Mouse (Mus musculus) forebrain, embryonic 16.5 days (tissue): ENCODE results near the gene Inafm1. TPM values are rescaled to one million over a fixed set of nuclear protein-coding genes. Genes with fewer than 3 reads are reported as not detected.

Experiments used
- ATAC-seq: fragments of 200-750 bp; cut with Nextera tagmentation; 2 replicates; pipeline ENCODE4 v1.8.0; 2017; ENCODE audit warnings: mild to moderate bottlenecking, moderate library complexity
- H3K27ac ChIP-seq: fragments of 300-500 bp; sonication (generic); 2 replicates; pipeline ENCODE4 v1.5.1; 2014; ENCODE audit warnings: low read length, control low read depth
- H3K27me3 ChIP-seq: fragments of 300-500 bp; sonication (generic); replicated peaks from 2 replicates; pipeline ENCODE4 v1.6.1; 2014; ENCODE audit warnings: low read length; ENCODE audit not compliant: control insufficient read depth, insufficient read depth
- H3K36me3 ChIP-seq: fragments of 300-500 bp; sonication (generic); 2 replicates; pipeline ENCODE4 v1.6.1; 2014; ENCODE audit not compliant: control insufficient read depth, insufficient read depth
- H3K4me1 ChIP-seq: fragments of 300-500 bp; sonication (generic); replicated peaks from 2 replicates; pipeline ENCODE4 v1.6.1; 2014; ENCODE audit warnings: low read length; ENCODE audit not compliant: control insufficient read depth, insufficient read depth
- H3K4me2 ChIP-seq: fragments of 300-500 bp; sonication (generic); 2 replicates; pipeline ENCODE4 v1.6.1; 2014; ENCODE audit warnings: mild to moderate bottlenecking, low read length, control low read depth
- H3K4me3 ChIP-seq: fragments of 300-500 bp; sonication (generic); replicated peaks from 2 replicates; pipeline ENCODE4 v1.5.1; 2014; ENCODE audit warnings: mild to moderate bottlenecking, low read length, control low read depth
- H3K9ac ChIP-seq: fragments of 300-500 bp; sonication (generic); replicated peaks from 2 replicates; pipeline ENCODE4 v1.6.1; 2014; ENCODE audit warnings: low read depth, low read length, control low read depth
- H3K9me3 ChIP-seq: fragments of 300-500 bp; sonication (generic); 2 replicates; pipeline ENCODE4 v1.6.1; 2016; ENCODE audit warnings: low read length; ENCODE audit not compliant: control insufficient read depth
- WGBS: fragments of 180-500 bp; shearing (Covaris S2); extraction: QIAGEN DNeasy Blood & Tissue Kit; methylation state at CpG from one replicate; pipeline ENCODE4 v1.1.7; 2014; 5-methylcytosine and 5-hydroxymethylcytosine counted together
- polyA plus RNA-seq: library from polyadenylated mRNA; unstranded; fragments of >200 nt; fragmentation: Nextera tagmentation; extraction: Ambion mirVana; gene quantifications from 2 replicates; pipeline ENCODE4 v1.2.1, GENCODE M21; 2015

The Inafm1 gene
- polyA plus RNA-seq, 1 experiment from 2014 or later = 27.2 TPM

DNA sequence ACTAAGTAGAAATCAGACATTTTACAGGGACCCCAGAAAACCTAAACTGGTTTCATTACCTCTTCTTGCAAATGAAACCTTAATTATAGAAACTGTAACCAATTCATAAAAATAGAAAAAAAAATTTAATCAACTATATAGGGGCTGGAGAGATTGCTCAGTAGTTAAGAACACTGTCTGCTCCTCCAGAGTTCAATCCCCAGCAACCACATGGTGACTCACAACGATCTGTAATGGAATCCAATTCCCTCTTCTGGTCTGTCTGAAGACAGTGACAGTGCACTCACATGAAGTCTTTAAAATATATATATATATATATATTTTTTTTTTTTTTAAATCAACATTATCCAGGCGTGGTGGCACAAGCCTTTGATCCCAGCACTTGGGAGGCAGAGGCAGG, 13.6 kb upstream of the Inafm1 start:
- Histone ChIP-seq H3K4me3 (peak overlapping the region; percentile 61), H3K4me1 (peaks cover 11% of the 10 kb centered on the region), H3K4me2 (peak overlapping the region; percentile 52), H3K9me3 (no peaks in the 10 kb centered on the region), H3K27me3 (no peaks in the 10 kb centered on the region), H3K9ac (peak overlapping the region; percentile 66), H3K36me3 (peaks cover 6% of the 10 kb centered on the region), H3K27ac (peak overlapping the region; percentile 90)
- 78% methylated on average over 2 of the region's 2 CpGs for WGBS
- ATAC-seq = no peak

DNA sequence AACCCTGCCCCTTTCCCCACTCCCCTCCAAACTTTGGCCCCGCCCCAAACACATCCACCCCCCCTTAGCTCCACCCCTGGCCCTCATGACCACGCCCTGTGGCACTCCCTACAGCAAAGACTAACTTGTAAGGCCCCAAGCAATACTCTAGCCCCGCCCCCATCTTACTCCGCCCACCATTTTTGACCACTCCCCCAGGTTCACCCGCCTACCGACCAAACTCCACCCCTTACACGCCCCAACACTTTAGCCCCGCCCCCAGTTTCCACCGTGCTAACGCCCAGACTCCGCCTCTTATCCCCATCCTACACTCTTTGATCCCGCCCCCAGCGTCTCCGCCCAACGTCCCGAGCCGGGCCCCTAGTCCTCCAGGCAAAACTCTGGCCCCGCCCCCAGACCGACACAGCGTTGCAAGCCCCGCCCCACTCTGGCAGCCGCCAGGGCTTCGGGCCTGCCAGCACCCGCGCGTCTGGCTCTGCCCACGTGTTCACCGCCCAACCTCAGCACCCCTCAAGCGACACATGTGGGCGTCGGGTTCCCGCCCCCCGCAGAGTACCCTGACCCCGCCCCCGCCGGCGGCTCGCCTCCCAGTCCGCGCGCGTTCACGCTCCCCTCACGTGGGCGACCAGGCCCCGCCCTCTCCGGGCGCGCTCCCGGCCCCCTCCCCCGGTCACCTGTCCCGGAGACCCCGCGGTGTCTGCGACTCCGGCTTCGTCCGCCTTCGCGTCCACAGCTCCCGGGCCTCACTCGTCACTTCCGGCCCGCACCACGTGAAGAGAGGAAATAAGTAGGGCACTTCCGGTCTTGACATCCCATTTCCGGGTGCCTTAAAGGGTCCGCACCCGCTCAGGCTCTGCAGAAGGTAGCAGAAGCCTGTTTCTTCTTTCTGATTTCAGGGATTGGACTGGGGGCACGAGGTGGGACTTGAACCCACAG, 12.9 kb upstream of the Inafm1 start, which contains the start of gene Ccdc9:
Gene Ccdc9, minus strand, starts transcription at position 770 of the 936 bp plus-strand sequence.
- H3K9ac ChIP-seq = peak within 1 kb of the TSS; percentile 66
- H3K4me1 ChIP-seq = peaks cover 11% of the 10 kb centered on the region
- no peaks in the 10 kb centered on the region for H3K27me3 ChIP-seq
- peak; percentile 95 for ATAC-seq
- peak within 1 kb of the TSS; percentile 52 for H3K4me2 ChIP-seq
- peak within 1 kb of the TSS; percentile 90 for H3K27ac ChIP-seq
- peaks cover 7% of the 10 kb centered on the region for H3K36me3 ChIP-seq
- H3K4me3 ChIP-seq = peak within 1 kb of the TSS; percentile 61
- WGBS = under 1% methylated on average over 67 of the region's 70 CpGs
- H3K9me3 ChIP-seq = no peaks in the 10 kb centered on the region

- peaks cover 11% of the 10 kb centered on the region for H3K4me1 ChIP-seq
- peak; percentile 24 for ATAC-seq
- peak overlapping the region; percentile 52 for H3K4me2 ChIP-seq
- peak overlapping the region; percentile 61 for H3K4me3 ChIP-seq
- no peak overlapping the region for H3K27ac ChIP-seq
- WGBS = 3% methylated on average over 14 of the region's 14 CpGs
- H3K9ac ChIP-seq = no peak overlapping the region
- H3K36me3 ChIP-seq = peaks cover 11% of the 10 kb centered on the region
- no peaks in the 10 kb centered on the region for H3K9me3 ChIP-seq
- no peaks in the 10 kb centered on the region for H3K27me3 ChIP-seq
These were observed 12.1 kb upstream of the Inafm1 start for GRCm38 (mm10) chr7:16285450-16286025.

DNA sequence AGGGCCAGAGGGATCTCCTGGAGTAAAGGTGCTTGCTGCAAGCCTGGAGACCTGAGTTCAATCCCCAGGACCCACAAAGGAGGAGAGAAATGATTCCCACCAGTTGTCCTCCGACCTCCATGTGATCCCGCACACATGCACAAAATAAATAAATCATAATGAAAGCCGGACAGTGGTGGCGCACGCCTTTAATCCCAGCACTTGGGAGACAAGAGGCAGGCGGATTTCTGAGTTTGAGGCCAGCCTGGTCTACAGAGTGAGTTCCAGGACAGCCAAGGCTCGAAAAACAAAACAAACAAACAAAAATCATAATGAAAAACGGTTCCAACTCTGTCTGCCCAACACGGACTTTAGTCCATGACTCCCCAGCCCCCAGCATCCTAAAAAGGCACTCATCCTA, 11.5 kb upstream of the Inafm1 start:
- Histone ChIP-seq H3K27ac (no peak overlapping the region), H3K4me2 (no peak overlapping the region), H3K9me3 (no peaks in the 10 kb centered on the region), H3K27me3 (no peaks in the 10 kb centered on the region), H3K4me1 (peaks cover 11% of the 10 kb centered on the region), H3K36me3 (peaks cover 11% of the 10 kb centered on the region), H3K9ac (no peak overlapping the region), H3K4me3 (no peak overlapping the region)
- WGBS = 73% methylated on average over 9 of the region's 9 CpGs
- no peak for ATAC-seq

GRCm38 (mm10) chr7:16284001-16284400, 10.6 kb upstream of the Inafm1 start:
- Histone ChIP-seq H3K9ac (no peak overlapping the region), H3K36me3 (peaks cover 11% of the 10 kb centered on the region), H3K9me3 (no peaks in the 10 kb centered on the region), H3K27ac (no peak overlapping the region), H3K27me3 (no peaks in the 10 kb centered on the region), H3K4me1 (peaks cover 11% of the 10 kb centered on the region), H3K4me3 (no peak overlapping the region), H3K4me2 (no peak overlapping the region)
- ATAC-seq = no peak
- WGBS = 86% methylated on average over 8 of the region's 8 CpGs

- H3K36me3 ChIP-seq = peaks cover 14% of the 10 kb centered on the region
- no peak overlapping the region for H3K4me2 ChIP-seq
- H3K9me3 ChIP-seq = no peaks in the 10 kb centered on the region
- H3K27ac ChIP-seq = no peak overlapping the region
- no peak for ATAC-seq
- peaks cover 11% of the 10 kb centered on the region for H3K4me1 ChIP-seq
- no peak overlapping the region for H3K4me3 ChIP-seq
- H3K9ac ChIP-seq = no peak overlapping the region
- H3K27me3 ChIP-seq = no peaks in the 10 kb centered on the region
- 97% methylated on average over 13 of the region's 13 CpGs for WGBS
These were observed 8.9 kb upstream of the Inafm1 start for GRCm38 (mm10) chr7:16282334-16282733.

DNA sequence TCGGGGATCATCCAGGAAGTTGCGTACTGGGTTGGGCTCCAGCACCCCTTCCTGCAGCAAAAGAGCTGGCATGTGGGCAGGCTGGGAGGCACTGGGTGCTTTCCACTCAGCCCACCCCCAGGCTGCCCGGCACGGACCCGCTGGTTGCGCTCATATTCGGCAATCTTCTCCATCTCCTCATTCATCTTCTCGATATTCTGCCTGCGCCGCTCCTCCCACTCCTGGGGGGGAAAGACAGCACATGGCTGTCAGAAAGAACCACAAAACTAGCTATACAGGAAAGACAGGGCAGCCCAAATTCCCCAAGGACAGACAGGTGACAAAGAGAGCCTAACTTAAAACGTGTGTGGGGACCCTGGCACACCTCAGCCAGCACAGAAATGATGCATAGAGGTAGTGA, 7.3 kb upstream of the Inafm1 start:
- H3K27ac ChIP-seq = no peak overlapping the region
- H3K4me3 ChIP-seq = no peak overlapping the region
- H3K36me3 ChIP-seq = peaks cover 21% of the 10 kb centered on the region
- peaks cover 6% of the 10 kb centered on the region for H3K4me1 ChIP-seq
- H3K9me3 ChIP-seq = no peaks in the 10 kb centered on the region
- WGBS = 95% methylated on average over 11 of the region's 11 CpGs
- no peak for ATAC-seq
- H3K4me2 ChIP-seq = no peak overlapping the region
- no peaks in the 10 kb centered on the region for H3K27me3 ChIP-seq
- H3K9ac ChIP-seq = no peak overlapping the region

DNA sequence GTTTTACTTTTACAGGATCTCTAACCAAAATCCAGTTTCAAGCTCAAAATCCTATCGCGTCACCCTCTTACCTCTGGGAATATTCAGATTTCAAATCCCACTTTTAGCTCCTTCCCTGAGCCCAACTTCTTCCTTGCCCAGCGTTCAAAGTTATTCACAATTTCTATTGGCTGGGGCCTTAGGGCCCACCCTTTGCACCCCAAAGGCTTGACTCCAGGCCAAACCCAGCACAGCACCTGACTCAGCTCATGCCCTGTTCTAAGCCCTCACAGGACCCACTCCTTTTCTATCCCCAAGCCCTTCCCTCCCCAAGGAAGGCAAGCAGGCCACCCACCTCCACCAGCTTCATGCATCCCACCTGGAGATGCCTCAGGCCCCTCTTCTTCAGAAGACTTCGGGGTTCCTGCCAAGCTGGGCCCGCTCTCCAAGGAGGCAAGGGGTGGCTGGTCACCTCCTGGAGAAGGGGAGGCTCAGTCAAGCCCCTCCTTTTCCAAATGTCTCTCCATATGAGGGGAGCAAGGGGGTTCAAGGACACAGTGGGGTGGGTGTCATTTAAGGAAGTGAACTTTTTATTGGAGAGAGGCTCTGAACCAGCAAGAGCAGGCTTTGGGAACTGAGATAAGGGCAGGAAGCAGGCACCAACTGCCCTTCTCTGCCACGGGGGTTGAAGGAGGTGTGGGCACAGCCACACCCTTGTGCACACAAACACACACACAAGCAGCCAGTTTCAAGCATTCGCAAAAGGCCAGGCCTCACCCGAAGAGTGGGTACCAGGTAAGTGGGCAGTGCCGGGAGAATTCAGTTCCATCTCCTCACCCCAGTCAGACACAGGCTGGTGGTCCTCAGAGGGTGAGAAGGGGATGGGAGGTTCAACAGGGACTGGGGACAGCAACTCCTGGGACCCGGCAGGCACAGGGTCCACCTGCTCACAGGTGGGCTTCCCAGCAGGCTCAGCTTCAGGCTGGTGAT, 1.8 kb upstream of the Inafm1 start:
- H3K27me3 ChIP-seq = no peaks in the 10 kb centered on the region
- H3K4me1 ChIP-seq = peaks cover 27% of the 10 kb centered on the region
- ATAC-seq = no peak
- 91% methylated on average over 10 of the region's 10 CpGs for WGBS
- H3K4me2 ChIP-seq = no peak overlapping the region
- H3K9ac ChIP-seq = no peak overlapping the region
- H3K9me3 ChIP-seq = no peaks in the 10 kb centered on the region
- H3K4me3 ChIP-seq = no peak overlapping the region
- H3K27ac ChIP-seq = no peak overlapping the region
- H3K36me3 ChIP-seq = peaks cover 10% of the 10 kb centered on the region

- H3K9ac ChIP-seq = peak overlapping the region; percentile 66
- H3K27me3 ChIP-seq = no peaks in the 10 kb centered on the region
- peak overlapping the region; percentile 95 for H3K4me2 ChIP-seq
- peak overlapping the region; percentile 94 for H3K27ac ChIP-seq
- H3K9me3 ChIP-seq = no peaks in the 10 kb centered on the region
- H3K4me3 ChIP-seq = peak overlapping the region; percentile 77
- ATAC-seq = peak; percentile 63
- WGBS = 0% methylated on average over 18 of the region's 18 CpGs
- H3K4me1 ChIP-seq = peaks cover 27% of the 10 kb centered on the region
- peaks cover 10% of the 10 kb centered on the region for H3K36me3 ChIP-seq
These were observed 336 bp upstream of the Inafm1 start for GRCm38 (mm10) chr7:16273766-16274140.
